Mouse (Mus musculus) hindbrain, postnatal 0 days (tissue): ENCODE data around the gene Thap12. TPM values are rescaled to one million over a fixed set of nuclear protein-coding genes. Genes with fewer than 3 reads are reported as not detected.

Experiments
- ATAC-seq: fragments of 200-750 bp; cut with Nextera tagmentation; 2 replicates; pipeline ENCODE4 v1.8.0; 2017; ENCODE audit warnings: mild to moderate bottlenecking, moderate TSS enrichment, moderate library complexity
- DNase-seq: peaks from one replicate; pipeline ENCODE4 v3.0.0-alpha.2; 2015; ENCODE audit warnings: low spot score
- H3K27ac ChIP-seq: fragments of 300-500 bp; sonication (generic); 2 replicates; pipeline ENCODE4 v1.5.1; 2014; ENCODE audit warnings: mild to moderate bottlenecking
- H3K27me3 ChIP-seq: fragments of 300-500 bp; sonication (generic); 2 replicates; pipeline ENCODE4 v1.6.1; 2014; ENCODE audit warnings: low read length, mixed read lengths; ENCODE audit not compliant: insufficient read depth
- H3K36me3 ChIP-seq: fragments of 300-500 bp; sonication (generic); 2 replicates; pipeline ENCODE4 v1.6.1; 2014; ENCODE audit warnings: low read length, mixed read lengths; ENCODE audit not compliant: insufficient read depth
- H3K4me1 ChIP-seq: fragments of 300-500 bp; sonication (generic); 2 replicates; pipeline ENCODE4 v1.6.1; 2014; ENCODE audit warnings: antibody characterized with exemption, low read length, mixed read lengths; ENCODE audit not compliant: insufficient read depth
- H3K4me2 ChIP-seq: fragments of 300-500 bp; sonication (generic); 2 replicates; pipeline ENCODE4 v1.6.1; 2014; ENCODE audit warnings: low read depth, mild to moderate bottlenecking, low read length, moderate library complexity, mixed read lengths
- H3K4me3 ChIP-seq: fragments of 300-500 bp; sonication (generic); 2 replicates; pipeline ENCODE4 v1.5.1; 2014; ENCODE audit warnings: low read length
- H3K9ac ChIP-seq: fragments of 300-500 bp; sonication (generic); replicated peaks from 2 replicates; pipeline ENCODE4 v1.6.1; 2014; ENCODE audit warnings: mild to moderate bottlenecking, low read length, moderate library complexity, mixed read lengths
- H3K9me3 ChIP-seq: fragments of 300-500 bp; sonication (generic); 2 replicates; pipeline ENCODE4 v1.6.1; 2016; ENCODE audit warnings: low read length, mixed read lengths
- CTCF ChIP-seq: IDR thresholded peaks from 2 replicates; pipeline ENCODE4 v1.5.1; 2016; ENCODE audit warnings: antibody characterized with exemption, control low read depth, low read depth
- WGBS: fragments of 180-500 bp; shearing (Covaris S2); extraction: QIAGEN DNeasy Blood & Tissue Kit; methylation state at CpG from one replicate; pipeline ENCODE4 v1.1.7; 2014; 5-methylcytosine and 5-hydroxymethylcytosine counted together
- polyA plus RNA-seq: library from polyadenylated mRNA; unstranded; fragments of >200 nt; fragmentation: Nextera tagmentation; extraction: Ambion mirVana; gene quantifications from 2 replicates; pipeline ENCODE4 v1.2.1, GENCODE M21; 2015
- total RNA-seq: library from RNA; depleted of rRNA; stranded (reverse); fragments of >200 nt; gene quantifications from 2 replicates; pipeline ENCODE4 v1.2.3, GENCODE M21; 2014

The Thap12 gene
- total and polyA plus RNA-seq, 2 experiments from 2014 or later = 49.7 to 51.6 TPM

- Histone ChIP-seq H3K27ac (no peak overlapping the region), H3K4me2 (no peak overlapping the region), H3K4me1 (no peaks in the 10 kb centered on the region), H3K36me3 (peaks cover 37% of the 10 kb centered on the region), H3K9me3 (no peaks in the 10 kb centered on the region), H3K9ac (no peak overlapping the region), H3K4me3 (no peak overlapping the region), H3K27me3 (no peaks in the 10 kb centered on the region)
- WGBS = 88% methylated on average over 3 of the region's 3 CpGs
- ATAC-seq (no peak), DNase-seq (no peak)
- TF ChIP-seq CTCF = no peak
Observed at GRCm38 (mm10) chr7:98713661-98714060, 10.8 kb downstream of the Thap12 start.

GRCm38 (mm10) chr7:98717438-98717837, 14.5 kb downstream of the Thap12 start:
- Histone ChIP-seq H3K27ac (no peak overlapping the region), H3K9ac (no peak overlapping the region), H3K4me1 (no peaks in the 10 kb centered on the region), H3K9me3 (no peaks in the 10 kb centered on the region), H3K27me3 (no peaks in the 10 kb centered on the region), H3K4me3 (no peak overlapping the region), H3K36me3 (peaks cover 26% of the 10 kb centered on the region), H3K4me2 (no peak overlapping the region)
- WGBS = 69% methylated on average over 3 of the region's 3 CpGs
- DNase-seq (no peak), ATAC-seq (no peak)
- no peak for TF ChIP-seq CTCF

- ATAC-seq = no peak
- no peak for DNase-seq
- Histone ChIP-seq H3K9ac (no peak overlapping the region), H3K9me3 (no peaks in the 10 kb centered on the region), H3K27me3 (no peaks in the 10 kb centered on the region), H3K27ac (no peak overlapping the region), H3K4me3 (no peak overlapping the region), H3K4me1 (no peaks in the 10 kb centered on the region), H3K36me3 (peaks cover 19% of the 10 kb centered on the region), H3K4me2 (no peak overlapping the region)
- 90% methylated on average over 3 of the region's 3 CpGs for WGBS
- no peak for TF ChIP-seq CTCF
Observed at GRCm38 (mm10) chr7:98719761-98720160, 16.9 kb downstream of the Thap12 start.

GRCm38 (mm10) chr7:98720731-98721130, 17.8 kb downstream of the Thap12 start:
- Histone ChIP-seq H3K27me3 (no peaks in the 10 kb centered on the region), H3K9ac (no peak overlapping the region), H3K9me3 (no peaks in the 10 kb centered on the region), H3K4me2 (no peak overlapping the region), H3K4me1 (no peaks in the 10 kb centered on the region), H3K27ac (no peak overlapping the region), H3K36me3 (peaks cover 9% of the 10 kb centered on the region; the same call in 1 of the 2 replicates), H3K4me3 (no peak overlapping the region)
- 48% methylated on average over 3 of the region's 3 CpGs for WGBS
- ATAC-seq (no peak), DNase-seq (no peak)
- TF ChIP-seq CTCF = no peak

GRCm38 (mm10) chr7:98721172-98721571, 18.3 kb downstream of the Thap12 start:
- no peak overlapping the region for H3K4me2 ChIP-seq
- no peak overlapping the region for H3K27ac ChIP-seq
- peaks cover 5% of the 10 kb centered on the region; the same call in 1 of the 2 replicates for H3K36me3 ChIP-seq
- 64% methylated on average over 5 of the region's 5 CpGs for WGBS
- H3K9ac ChIP-seq = no peak overlapping the region
- H3K9me3 ChIP-seq = no peaks in the 10 kb centered on the region
- no peaks in the 10 kb centered on the region for H3K27me3 ChIP-seq
- no peaks in the 10 kb centered on the region for H3K4me1 ChIP-seq
- no peak overlapping the region for H3K4me3 ChIP-seq
- ATAC-seq (no peak), DNase-seq (no peak)
- TF ChIP-seq CTCF = no peak

- H3K4me1 ChIP-seq = no peaks in the 10 kb centered on the region
- H3K36me3 ChIP-seq = 0 out of 2 replicates have a peak, but pooled peaks cover under 1% of the 10 kb centered on the region
- 45% methylated on average over 6 of the region's 6 CpGs for WGBS
- no peak for DNase-seq
- H3K27me3 ChIP-seq = no peaks in the 10 kb centered on the region
- no peaks in the 10 kb centered on the region for H3K9me3 ChIP-seq
- no peak overlapping the region for H3K9ac ChIP-seq
- no peak overlapping the region for H3K4me2 ChIP-seq
- no peak for ATAC-seq
- H3K4me3 ChIP-seq = no peak overlapping the region
- no peak for TF ChIP-seq CTCF
- H3K27ac ChIP-seq = no peak overlapping the region
Observed at GRCm38 (mm10) chr7:98721623-98722022, 18.7 kb downstream of the Thap12 start.

GRCm38 (mm10) chr7:98725686-98726195, 22.8 kb downstream of the Thap12 start:
- no peaks in the 10 kb centered on the region for H3K36me3 ChIP-seq
- H3K27ac ChIP-seq = no peak overlapping the region
- no peak overlapping the region for H3K4me2 ChIP-seq
- H3K4me1 ChIP-seq = 0 out of 2 replicates have a peak, but pooled peaks cover 5% of the 10 kb centered on the region
- no peak overlapping the region for H3K9ac ChIP-seq
- DNase-seq (no peak), ATAC-seq (no peak)
- H3K27me3 ChIP-seq = no peaks in the 10 kb centered on the region
- no peaks in the 10 kb centered on the region for H3K9me3 ChIP-seq
- no peak overlapping the region for H3K4me3 ChIP-seq
- no peak for TF ChIP-seq CTCF
- 84% methylated on average over 6 of the region's 6 CpGs for WGBS
